Mouse (Mus musculus) kidney, postnatal 0 days (tissue): Measurements from ENCODE around the gene Egfl7. TPM values are rescaled to one million over a fixed set of nuclear protein-coding genes. Genes with fewer than 3 reads are reported as not detected.

Experiments used
- ATAC-seq: fragments of 200-750 bp; cut with Nextera tagmentation; replicated peaks from 2 replicates; pipeline ENCODE4 v1.8.0; 2017; ENCODE audit warnings: low read depth, moderate number of reproducible peaks, moderate TSS enrichment, moderate library complexity; ENCODE audit not compliant: low FRiP score
- DNase-seq: peaks from one replicate; pipeline ENCODE4 v3.0.0-alpha.2; 2016; ENCODE audit warnings: low spot score
- H3K27ac ChIP-seq: fragments of 300-500 bp; sonication (generic); 2 replicates; pipeline ENCODE4 v1.5.1; 2014; ENCODE audit warnings: mild to moderate bottlenecking
- H3K27me3 ChIP-seq: fragments of 300-500 bp; sonication (generic); 2 replicates; pipeline ENCODE4 v1.6.1; 2014; ENCODE audit warnings: low read length, mixed read lengths; ENCODE audit not compliant: insufficient read depth
- H3K36me3 ChIP-seq: fragments of 300-500 bp; sonication (generic); 2 replicates; pipeline ENCODE4 v1.6.1; 2014; ENCODE audit warnings: low read length, mixed read lengths; ENCODE audit not compliant: insufficient read depth
- H3K4me1 ChIP-seq: fragments of 300-500 bp; sonication (generic); replicated peaks from 2 replicates; pipeline ENCODE4 v1.6.1; 2014; ENCODE audit warnings: antibody characterized with exemption, low read length, mixed read lengths; ENCODE audit not compliant: insufficient read depth
- H3K4me2 ChIP-seq: fragments of 300-500 bp; sonication (generic); 2 replicates; pipeline ENCODE4 v1.6.1; 2014; ENCODE audit warnings: mild to moderate bottlenecking, low read length, moderate library complexity, mixed read lengths
- H3K4me3 ChIP-seq: fragments of 300-500 bp; sonication (generic); replicated peaks from 2 replicates; pipeline ENCODE4 v1.5.1; 2014; ENCODE audit warnings: low read depth, low read length
- H3K9ac ChIP-seq: fragments of 300-500 bp; sonication (generic); 2 replicates; pipeline ENCODE4 v1.6.1; 2014; ENCODE audit warnings: low read depth, low read length
- H3K9me3 ChIP-seq: fragments of 300-500 bp; sonication (generic); replicated peaks from 2 replicates; pipeline ENCODE4 v1.6.1; 2016; ENCODE audit warnings: low read length, inconsistent platforms, mixed read lengths
- CTCF ChIP-seq: IDR thresholded peaks from 2 replicates; pipeline ENCODE4 v1.5.1; 2016; ENCODE audit warnings: antibody characterized with exemption, low read depth, mild to moderate bottlenecking, moderate library complexity
- WGBS: fragments of 180-500 bp; shearing (Covaris S2); extraction: QIAGEN DNeasy Blood & Tissue Kit; methylation state at CpG from one replicate; pipeline ENCODE4 v1.1.7; 2014; 5-methylcytosine and 5-hydroxymethylcytosine counted together
- polyA plus RNA-seq: library from polyadenylated mRNA; unstranded; fragments of >200 nt; fragmentation: Nextera tagmentation; extraction: Ambion mirVana; gene quantifications from 2 replicates; pipeline ENCODE4 v1.2.1, GENCODE M21; 2015

The Egfl7 gene
- polyA plus RNA-seq, 1 experiment from 2014 or later = 211 TPM

DNA sequence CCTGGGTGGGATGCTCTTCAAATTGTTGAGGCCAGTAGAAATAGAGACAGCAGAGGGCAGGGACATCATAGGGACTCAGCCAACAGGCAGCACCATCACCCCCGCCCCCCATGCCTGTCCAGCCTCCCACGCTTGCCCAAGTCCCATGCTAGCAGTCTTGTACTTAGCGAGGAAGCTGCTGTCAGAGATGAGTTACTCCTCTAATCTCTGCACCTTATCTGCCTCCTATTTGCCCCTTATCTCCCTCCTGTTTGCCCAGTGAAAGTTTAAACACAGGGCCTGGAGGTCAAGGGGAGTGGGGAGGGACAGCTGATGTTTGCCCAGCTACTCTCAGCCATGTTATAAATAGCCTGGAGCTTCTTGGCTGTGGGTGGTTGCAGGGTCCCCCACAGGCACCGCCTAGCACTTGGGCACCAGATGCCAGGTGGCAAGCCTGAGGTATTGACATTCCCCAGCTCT lies 23.2 kb upstream of the Egfl7 start:
- H3K4me3 ChIP-seq = no peak overlapping the region
- no peak overlapping the region for H3K9ac ChIP-seq
- H3K4me2 ChIP-seq = no peak overlapping the region
- DNase-seq = no peak
- 29% methylated on average over 4 of the region's 4 CpGs for WGBS
- no peak for TF ChIP-seq CTCF
- ATAC-seq = no peak
- no peaks in the 10 kb centered on the region for H3K27me3 ChIP-seq
- H3K9me3 ChIP-seq = no peaks in the 10 kb centered on the region
- no peaks in the 10 kb centered on the region for H3K4me1 ChIP-seq
- H3K36me3 ChIP-seq = no peaks in the 10 kb centered on the region
- H3K27ac ChIP-seq = no peak overlapping the region

DNA sequence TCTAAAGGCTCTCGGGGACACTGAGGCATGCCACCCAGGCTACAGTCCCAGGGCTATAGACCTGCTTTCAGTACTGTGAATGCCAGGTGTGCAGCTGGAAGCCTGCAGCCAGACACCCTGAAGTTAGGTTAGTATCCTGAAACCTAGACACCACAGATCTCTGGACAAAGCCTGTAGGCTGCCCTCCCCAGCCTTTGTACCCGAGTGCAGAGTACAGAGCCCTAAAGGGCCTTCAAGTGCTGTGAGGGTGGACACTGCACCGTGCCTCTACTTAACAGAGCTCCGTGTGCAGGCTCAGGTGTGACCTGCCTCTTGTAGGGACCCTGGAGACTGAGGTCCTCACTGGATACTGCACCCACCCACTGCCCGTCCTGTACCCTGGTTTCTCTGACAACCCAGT lies 19.3 kb upstream of the Egfl7 start:
- no peak for ATAC-seq
- WGBS = 84% methylated on average over 5 of the region's 5 CpGs

DNA sequence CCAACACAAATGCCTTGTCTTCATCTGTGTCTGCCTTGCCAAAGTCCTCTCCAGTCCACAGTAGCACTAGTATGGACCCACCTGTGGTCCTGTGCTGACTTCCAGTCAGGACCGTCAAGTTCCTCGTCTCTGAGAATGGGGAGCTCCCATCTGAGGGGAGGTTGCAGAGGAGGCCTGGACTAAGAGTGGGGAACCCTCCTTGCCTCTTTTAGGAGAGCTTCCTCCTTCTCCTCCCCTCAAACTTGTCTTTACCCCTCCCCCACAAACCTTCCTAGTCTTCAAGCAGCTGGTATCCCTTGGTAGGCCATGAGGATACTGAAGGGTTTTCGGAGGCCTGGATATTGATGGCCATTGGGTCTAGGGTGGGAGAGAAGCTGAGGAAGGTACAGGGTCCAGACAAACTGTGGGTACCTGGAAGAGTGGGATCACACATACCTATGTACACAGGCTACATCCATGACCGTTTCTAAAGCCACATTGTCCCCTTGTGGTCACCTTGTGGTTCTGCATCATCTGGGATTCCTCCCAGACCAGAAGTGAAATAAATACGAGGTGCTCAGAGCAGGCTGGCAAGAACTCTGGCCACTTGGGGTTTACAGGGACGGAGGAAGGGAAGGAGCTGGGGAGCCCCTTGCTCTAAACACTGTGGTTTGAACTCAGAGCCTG lies 18.3 kb upstream of the Egfl7 start:
- Histone ChIP-seq H3K9ac (no peak overlapping the region), H3K9me3 (no peaks in the 10 kb centered on the region), H3K4me3 (no peak overlapping the region), H3K27ac (no peak overlapping the region), H3K27me3 (no peaks in the 10 kb centered on the region), H3K4me1 (no peaks in the 10 kb centered on the region), H3K4me2 (no peak overlapping the region), H3K36me3 (no peaks in the 10 kb centered on the region)
- ATAC-seq (peak; percentile 51; the same call in 1 of the 2 replicates), DNase-seq (peak; percentile 90)
- TF ChIP-seq CTCF = peak; percentile 99
- WGBS = 30% methylated on average over 6 of the region's 6 CpGs

More for the DNA sequence above, 19.3 kb upstream of the Egfl7 start:
- no peak for DNase-seq
- H3K27me3 ChIP-seq = no peaks in the 10 kb centered on the region
- no peak overlapping the region for H3K4me3 ChIP-seq
- TF ChIP-seq CTCF = no peak
- no peaks in the 10 kb centered on the region for H3K4me1 ChIP-seq
- H3K27ac ChIP-seq = no peak overlapping the region
- no peaks in the 10 kb centered on the region for H3K9me3 ChIP-seq
- H3K9ac ChIP-seq = no peak overlapping the region
- no peak overlapping the region for H3K4me2 ChIP-seq
- no peaks in the 10 kb centered on the region for H3K36me3 ChIP-seq

DNA sequence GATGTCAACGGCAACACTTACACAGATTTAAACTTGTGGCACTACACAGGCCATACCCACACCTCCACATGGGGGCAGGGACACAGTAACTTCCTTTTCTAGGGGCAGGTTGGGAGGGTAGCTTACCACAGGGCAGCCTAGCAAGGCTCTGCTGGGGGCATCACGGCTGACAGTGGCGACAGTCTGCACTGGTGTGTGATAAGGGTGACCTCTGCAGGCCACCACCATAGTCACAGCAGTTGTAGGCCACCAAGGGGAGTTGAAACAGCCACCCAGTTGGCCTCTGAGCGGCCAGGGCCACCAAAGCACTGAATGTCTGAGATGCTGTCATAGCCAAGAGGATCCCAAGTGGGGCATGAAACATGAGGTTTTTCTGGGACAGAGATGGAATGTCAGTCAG lies 13.6 kb upstream of the Egfl7 start:
- Histone ChIP-seq H3K27me3 (no peaks in the 10 kb centered on the region), H3K4me2 (no peak overlapping the region), H3K4me1 (0 out of 2 replicates have a peak, but pooled peaks cover 3% of the 10 kb centered on the region), H3K27ac (no peak overlapping the region), H3K36me3 (no peaks in the 10 kb centered on the region), H3K9me3 (no peaks in the 10 kb centered on the region), H3K4me3 (no peak overlapping the region), H3K9ac (no peak overlapping the region)
- ATAC-seq (no peak), DNase-seq (peak; percentile 70)
- TF ChIP-seq CTCF = peak; percentile 74
- WGBS = 20% methylated on average over 4 of the region's 4 CpGs

DNA sequence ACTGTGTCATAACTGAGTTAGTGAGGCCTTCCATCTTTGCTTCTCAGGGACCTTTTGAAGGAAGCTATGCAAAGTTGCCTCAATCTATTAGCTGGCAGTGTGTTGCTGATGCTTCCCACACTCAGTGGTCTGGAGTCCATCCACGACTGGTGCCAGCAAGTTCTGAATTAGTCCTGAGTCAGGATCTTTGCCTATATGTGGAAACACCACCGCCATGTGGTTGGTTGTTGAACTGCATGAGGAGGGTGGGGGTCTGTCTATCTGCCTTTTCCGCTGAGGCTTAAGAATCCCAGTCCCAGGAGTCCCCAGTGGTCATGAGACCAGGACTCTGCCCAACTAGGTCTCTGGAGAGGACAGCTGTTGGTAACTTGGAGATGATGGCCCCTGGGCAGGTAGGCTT lies 9.8 kb upstream of the Egfl7 start:
- 18% methylated on average over 3 of the region's 3 CpGs for WGBS
- no peaks in the 10 kb centered on the region for H3K36me3 ChIP-seq
- DNase-seq (peak; percentile 77), ATAC-seq (peak; percentile 35; the same call in 1 of the 2 replicates)
- no peak overlapping the region; the same call in 1 of the 2 replicates for H3K9ac ChIP-seq
- no peak overlapping the region for H3K4me3 ChIP-seq
- TF ChIP-seq CTCF = peak; percentile 81
- H3K27ac ChIP-seq = peak overlapping the region; percentile 82; the same call in 1 of the 2 replicates
- H3K9me3 ChIP-seq = no peaks in the 10 kb centered on the region
- H3K4me2 ChIP-seq = 0 out of 2 replicates have a peak overlapping the region, but pooled peaks have one; percentile 4
- peaks cover 18% of the 10 kb centered on the region for H3K4me1 ChIP-seq
- no peaks in the 10 kb centered on the region for H3K27me3 ChIP-seq

DNA sequence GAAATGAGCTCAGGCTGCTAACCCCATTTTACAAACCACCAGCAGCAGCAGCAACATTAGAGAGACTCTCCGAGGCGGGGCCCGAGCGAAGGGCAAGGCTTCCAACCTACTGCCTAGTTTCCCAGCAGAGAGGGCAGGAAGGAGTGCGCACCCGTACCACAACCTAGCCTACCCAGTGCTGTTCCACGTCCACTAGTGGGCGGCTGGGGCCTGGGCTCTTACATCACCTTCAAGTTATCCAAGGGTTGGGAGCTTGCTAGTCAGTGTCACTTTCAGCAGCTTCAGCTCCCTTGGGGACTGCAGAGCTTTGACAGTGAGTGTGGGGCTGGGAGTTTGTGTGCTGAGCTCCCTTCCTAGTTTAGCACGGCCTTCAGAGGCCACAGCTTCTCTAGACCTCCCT lies 8.4 kb upstream of the Egfl7 start:
- H3K4me1 ChIP-seq = peaks cover 18% of the 10 kb centered on the region
- 0 out of 2 replicates have a peak overlapping the region, but pooled peaks have one; percentile 19 for H3K9ac ChIP-seq
- H3K27me3 ChIP-seq = no peaks in the 10 kb centered on the region
- no peaks in the 10 kb centered on the region for H3K36me3 ChIP-seq
- no peak for DNase-seq
- H3K9me3 ChIP-seq = no peaks in the 10 kb centered on the region
- no peak for TF ChIP-seq CTCF
- 61% methylated on average over 9 of the region's 9 CpGs for WGBS
- H3K4me2 ChIP-seq = peak overlapping the region; percentile 15; the same call in 1 of the 2 replicates
- no peak overlapping the region for H3K4me3 ChIP-seq
- H3K27ac ChIP-seq = peak overlapping the region; percentile 82
- no peak for ATAC-seq
